Mouse (Mus musculus) G1E (cell line): Measurements from ENCODE around the gene Slc9a8.

ENCODE experiments used
- CTCF ChIP-seq: IDR thresholded peaks from 2 replicates; pipeline ENCODE4 v1.5.1; 2012; ENCODE audit warnings: low read depth, low read length, inconsistent platforms, mixed read lengths
- POLR2AphosphoS5 ChIP-seq: IDR thresholded peaks from 2 replicates; pipeline ENCODE4 v1.6.1; 2012; ENCODE audit warnings: low read depth, low read length, inconsistent platforms; ENCODE audit not compliant: insufficient replicate concordance
- TAL1 ChIP-seq: conservative IDR thresholded peaks from 2 replicates; pipeline ENCODE4 v1.6.1; 2012; ENCODE audit warnings: low read depth, low read length, inconsistent platforms, mixed read lengths

DNA sequence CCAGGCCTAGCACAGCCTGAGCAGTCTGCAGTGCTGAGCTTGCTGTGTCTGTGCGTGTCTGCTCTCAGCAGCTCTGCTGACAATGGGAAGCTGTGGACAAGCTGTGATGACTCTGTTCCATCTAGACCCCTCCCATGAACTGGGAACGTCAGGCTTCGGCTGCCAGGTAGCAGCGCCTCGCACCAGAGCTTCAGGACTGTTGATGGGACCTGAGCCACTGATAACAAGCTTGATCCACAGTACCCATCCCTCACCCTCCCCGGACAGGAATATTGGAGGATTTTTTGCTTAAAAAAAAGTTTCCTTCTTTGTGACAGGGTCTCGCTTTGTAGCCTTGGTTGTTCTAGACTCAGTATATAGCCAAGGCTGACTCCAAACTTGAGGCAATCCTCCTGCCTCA lies 25.7 kb downstream of the Slc9a8 start:
- no peak for TF ChIP-seq CTCF
- no peak for TF ChIP-seq TAL1
- TF ChIP-seq POLR2AphosphoS5 = no peak
